Mouse (Mus musculus): ENCODE measurements around the gene Sphk2.

Gene Sphk2

DNA sequence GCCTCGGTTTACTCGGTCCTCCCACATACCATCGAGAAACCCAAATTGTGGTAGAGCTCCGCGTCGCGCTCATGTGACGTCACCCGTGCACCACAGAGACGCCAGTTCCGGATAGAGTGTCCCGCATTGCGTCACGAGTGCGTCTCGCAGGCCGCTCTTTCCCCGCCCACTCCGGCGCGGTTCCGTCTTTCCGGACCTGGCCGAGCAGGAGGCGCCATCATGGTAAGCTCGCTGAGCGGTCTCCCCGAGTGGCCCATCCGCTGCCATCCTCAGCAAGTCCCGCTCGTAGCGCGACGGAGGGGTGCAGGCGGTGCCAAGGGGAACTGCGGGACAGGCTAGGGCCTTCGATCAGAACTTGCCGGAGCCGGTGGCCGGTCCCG lies at the start of gene Sphk2:
TSS of gene Sphk2 (minus strand) at position 85 of the 380 bp plus-strand sequence.
- peak; percentile 99 for DNase-seq

DNA sequence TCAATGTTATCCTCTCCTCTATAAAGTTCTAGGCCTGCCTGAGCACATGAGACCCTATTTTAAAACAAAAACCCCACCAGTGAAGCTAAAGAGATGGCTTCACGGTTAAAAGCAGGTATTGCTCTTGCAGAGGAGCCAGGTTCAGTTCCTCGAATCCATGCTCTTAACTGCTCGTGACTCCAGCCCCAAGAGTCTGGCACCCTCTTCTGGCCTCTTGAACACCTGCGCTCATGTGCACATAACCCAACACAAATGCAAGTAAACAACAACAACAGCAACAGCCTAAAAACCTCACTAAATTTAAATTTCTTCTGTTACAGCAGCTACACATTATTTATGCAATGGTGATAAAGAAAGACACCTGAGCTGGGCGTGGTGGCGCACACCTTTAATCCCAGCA lies 49.7 kb upstream of the Sphk2 start:
- no peak for DNase-seq

DNA sequence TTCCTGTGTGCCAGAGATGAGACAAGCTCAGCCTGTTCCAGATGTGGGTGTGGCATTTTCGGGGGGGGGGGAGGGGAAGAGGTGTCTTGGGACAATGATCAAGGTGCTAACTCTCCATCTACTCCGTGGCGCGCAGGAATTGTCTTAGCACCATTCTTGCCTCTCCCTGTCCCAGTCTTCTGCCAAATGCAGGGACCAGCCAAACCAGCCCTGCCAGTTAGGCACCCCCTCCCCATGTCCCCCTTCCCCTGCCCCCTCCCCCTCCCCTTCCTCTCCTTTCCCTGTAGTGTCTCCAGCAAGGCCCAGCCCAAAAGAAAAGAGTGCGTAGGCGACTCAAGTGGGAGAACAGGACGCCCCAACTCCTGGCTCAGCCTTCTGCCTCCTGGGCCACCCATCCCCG lies 49.0 kb upstream of the Sphk2 start:
- DNase-seq, result no peak

DNA sequence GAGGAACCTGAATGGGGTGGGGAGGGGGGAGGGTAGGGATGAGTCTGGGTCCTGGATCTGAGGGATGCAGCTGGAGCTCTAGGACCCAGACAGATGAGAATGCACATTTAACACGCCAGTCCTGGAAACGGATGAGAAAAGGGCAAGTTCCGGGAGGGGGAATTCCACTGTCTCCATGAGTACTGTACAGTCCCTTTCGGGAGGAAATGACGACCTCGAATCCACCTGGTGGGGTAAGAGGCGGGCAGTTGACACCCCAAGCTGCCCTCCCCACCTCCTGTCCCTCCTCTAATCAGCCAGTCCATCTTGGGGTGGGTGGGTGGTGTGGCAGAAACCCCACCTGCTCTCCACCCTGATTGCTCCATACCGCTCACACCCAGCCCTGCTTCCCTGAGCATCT lies 48.2 kb upstream of the Sphk2 start:
- DNase-seq, result no peak

DNA sequence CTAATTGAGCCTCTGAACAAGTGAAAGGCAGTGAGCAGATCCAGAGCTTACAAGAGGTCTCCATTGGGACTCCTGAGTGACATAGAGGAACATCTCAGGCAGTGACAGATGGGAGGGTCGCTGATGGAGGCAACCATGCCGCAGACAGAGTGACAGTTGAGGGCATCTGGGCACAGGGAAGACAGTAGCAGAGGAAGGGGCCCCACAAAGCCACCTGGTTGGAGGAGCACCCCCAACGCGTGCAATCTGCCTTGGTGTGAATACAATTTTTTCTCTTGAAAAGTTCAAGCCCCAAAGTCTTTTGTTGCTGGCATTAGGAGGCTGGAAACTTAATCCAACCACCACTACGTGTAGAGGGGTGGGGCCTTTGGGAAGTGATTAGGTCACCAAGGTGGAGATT lies 42.3 kb upstream of the Sphk2 start:
- DNase-seq, result no peak

DNA sequence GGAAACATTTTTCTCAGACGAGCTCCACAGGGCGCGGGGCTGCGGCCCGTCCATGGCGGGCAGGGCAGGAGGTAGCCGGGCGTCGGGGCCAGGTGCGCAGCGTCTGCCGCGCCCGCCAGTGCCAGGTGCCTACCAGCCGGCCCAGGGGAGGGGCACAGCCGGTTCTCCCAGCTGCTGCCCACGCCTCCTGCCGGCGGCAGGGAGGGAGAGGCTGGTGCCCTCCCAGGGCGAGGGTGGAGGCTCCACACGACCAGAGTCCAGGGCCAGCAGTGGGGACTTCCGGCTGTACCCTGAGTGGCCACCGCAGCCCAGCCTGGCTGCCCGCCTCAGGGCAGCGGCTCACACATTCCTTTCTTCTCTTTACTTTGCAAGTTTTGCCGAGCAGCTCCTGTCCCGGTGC lies 41.6 kb upstream of the Sphk2 start:
- DNase-seq, result no peak

DNA sequence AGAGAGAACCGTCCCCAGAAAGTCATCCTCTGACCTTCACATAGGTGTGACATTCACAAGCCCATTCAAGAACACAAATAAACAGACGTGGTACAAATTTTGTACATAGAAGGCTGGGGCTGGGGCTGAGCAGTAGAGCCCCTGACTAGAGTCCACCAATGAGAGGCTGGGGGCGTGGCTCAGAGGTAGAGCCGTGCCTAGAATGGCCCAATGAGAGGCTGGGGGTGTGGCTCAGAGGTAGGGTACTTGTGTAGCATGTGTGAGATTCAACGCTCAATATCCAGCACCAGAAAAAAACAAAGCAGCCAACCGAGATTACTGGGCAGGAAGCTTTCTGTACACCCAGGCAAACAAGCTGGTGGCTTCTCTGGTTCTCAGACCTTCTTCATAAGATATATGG lies 37.9 kb upstream of the Sphk2 start:
- no peak for DNase-seq

DNA sequence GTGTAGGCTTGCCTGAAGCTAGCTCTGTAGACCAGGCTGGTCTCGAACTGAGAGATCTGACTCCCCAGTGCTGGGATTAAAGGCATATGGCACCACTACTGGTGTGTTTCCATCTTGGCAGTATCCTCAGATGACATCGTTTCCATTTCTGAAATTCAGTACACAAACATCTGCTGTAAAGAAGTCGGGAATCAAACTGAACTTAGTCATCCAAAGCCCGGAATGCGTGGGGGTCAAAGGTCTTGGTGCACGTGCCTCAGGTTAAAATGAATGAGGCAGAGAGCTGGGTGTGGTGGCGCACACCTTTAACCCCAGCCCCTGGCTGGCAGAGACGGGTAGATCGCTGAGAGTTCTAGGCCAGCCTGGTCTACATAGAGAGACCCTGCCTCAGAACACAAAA lies 32.4 kb upstream of the Sphk2 start:
- no peak for DNase-seq

DNA sequence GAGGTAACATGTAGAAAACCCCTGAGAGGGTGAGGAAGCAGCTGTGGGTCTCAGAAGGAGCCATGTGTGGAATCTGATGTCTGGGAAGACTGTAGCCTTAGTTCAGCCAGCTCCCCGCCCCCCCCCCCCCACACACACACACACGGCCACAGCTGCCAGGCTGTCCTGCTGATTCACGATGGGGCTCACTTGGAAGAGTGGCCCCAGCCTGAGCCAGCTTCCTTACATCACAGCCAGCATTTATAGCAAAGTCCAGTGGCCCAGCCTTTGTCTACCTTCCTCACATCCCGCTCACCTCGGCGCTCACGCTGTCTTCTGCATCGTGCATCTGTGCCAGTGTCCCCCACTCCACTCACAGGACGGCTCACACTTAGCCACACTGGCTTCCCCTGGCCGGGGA lies 31.6 kb upstream of the Sphk2 start:
- DNase-seq, result no peak

DNA sequence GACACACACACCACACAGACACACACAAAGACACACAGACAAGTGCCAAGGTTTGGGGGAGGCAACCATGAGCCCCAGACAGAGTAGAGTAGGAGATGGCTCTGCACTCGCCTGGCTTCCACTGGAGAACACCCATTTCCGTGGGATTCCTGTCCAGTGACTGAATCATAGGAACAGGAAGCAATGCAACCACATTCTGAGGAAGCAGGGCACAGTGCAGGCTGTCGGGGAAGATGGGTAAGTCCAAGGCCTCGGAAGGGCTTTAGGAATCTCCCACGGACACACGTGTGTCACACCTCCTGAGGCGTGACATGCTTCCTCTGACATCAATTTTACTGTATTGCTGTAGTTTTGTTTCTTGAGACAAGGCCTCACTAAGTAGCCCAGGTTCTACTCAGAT lies 30.3 kb upstream of the Sphk2 start:
- DNase-seq, result no peak

DNA sequence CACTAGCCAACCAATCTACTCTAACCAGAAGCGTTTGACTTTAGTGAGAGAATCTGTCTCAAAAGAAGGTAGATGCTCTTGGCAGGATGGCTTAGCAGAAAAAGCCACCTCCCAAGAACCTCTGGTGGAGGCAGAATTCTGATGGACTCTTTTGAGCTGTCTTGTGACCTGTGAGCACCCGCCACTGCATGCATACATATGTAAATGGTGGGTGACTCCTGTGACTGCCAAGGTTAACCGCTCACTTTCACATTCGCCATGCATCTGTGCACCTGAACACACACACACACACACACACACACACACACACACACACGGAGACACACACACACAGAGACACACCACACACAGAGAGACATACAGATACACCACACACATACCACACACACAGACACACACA lies 29.6 kb upstream of the Sphk2 start:
- no peak for DNase-seq

DNA sequence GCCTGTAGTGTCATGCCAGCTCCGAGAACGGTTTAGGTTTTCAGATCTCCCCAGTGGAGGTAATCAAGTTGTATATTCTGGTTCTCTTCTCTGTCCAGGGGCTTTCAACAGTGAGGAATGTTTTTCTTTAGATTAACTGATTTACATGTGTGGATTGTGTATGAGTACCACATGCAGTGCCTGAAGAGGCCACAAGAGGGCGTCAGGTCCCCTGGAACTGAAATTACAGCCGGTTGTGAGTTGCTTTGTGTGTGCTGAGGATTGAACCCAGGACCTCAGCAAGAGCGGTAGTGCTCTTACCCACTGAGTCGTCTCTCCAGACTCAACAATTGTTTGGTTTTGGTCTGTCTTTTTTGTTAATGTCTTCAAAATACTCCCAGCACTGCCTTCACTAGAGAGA lies 28.7 kb upstream of the Sphk2 start:
- DNase-seq, result no peak

DNA sequence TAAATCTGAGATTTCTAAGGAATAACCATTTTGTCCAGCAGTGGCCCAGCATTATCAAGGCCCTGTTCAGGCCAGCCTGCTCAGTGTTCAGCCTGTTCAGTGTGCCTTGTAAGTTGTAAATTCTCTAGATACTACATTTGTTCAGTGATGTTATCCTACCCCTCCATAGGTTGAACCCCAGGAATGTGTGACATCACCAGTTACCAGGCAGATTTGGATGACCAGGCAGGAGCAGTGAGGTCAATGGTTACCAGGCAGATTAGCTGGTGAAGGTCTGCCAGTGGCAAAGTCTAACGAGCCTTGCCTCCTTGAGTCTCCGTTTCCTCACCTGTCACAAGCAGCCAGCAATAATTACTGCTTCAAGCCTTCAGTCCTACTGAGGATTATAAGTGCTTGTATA lies 26.6 kb upstream of the Sphk2 start:
- DNase-seq, result peak; percentile 90

DNA sequence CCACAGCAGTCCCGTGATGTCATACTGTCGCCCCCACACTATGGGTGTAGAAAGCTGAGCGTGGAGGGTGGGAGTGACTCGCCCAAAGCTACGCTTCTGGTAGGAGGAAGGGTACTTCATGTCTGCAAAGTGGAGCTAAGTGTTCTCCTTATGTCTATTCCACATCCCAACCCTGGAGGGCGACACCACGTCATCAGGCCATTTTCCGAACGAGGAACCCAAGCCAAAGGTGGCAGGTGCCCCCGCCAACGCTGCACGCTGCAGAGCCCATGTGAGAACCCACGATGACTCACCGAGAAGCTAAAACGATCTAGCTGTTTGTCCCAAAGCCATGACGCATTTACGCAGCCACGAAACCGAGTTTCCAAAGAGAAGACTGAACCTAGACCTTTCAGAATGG lies 24.5 kb upstream of the Sphk2 start:
- DNase-seq, result peak; percentile 71

DNA sequence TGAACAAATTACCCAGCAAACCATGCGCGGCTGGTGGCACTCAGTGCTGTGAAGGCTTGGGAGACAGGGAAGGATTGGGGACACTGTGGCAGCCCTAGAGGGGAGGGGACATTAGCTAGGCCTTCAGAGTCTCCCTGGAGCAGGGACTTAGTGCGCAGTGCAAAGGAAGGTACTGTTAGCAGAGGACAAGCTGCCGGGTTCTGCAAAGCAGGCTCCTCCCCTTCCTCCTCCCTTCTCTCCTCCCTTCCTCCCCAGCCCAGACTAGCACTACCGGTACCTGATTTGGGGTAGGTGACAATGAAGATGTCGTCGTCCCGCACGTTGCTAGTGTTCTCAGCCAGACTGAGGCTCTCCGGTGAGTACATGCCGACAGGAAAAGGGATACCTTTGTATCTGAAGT lies 24.0 kb upstream of the Sphk2 start:
- no peak for DNase-seq

DNA sequence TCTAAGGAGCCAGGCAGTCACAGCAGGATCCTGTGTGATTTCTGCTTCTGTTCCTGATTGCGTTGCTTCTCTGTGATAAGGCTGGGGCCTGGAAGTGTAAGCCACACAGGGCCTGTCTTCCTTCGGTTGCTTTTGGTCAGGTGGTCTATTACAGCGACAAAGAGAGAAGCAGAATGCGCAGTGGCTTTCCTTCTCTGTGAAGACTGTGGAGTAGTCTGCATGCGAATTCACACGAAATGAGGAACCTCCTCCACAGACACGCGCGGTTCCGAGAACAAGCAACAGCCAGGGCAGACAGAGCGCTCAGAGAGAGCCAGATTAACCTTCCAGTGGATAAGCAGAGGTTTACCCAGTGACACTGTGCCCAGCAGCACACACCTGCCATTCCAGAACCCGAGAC lies 23.5 kb upstream of the Sphk2 start:
- DNase-seq, result no peak

DNA sequence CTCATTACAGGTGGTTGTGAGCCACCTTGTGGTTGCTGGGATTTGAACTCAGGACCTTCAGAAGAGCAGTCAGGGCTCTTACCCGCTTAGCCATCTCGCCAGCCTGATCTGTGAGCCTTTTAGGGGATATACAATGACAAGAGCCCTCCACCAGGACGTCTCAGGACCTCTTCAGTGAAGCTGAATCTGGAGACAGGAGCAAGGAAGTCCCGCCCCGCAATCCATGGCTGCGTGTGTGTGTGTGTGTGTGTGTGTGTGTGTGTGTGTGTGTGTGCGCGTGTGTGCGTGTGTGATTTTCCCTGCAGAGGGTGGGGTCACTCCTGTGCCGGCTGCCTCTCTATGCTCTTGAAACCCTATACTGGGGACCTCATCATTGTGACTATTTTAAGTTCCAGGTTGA lies 22.0 kb upstream of the Sphk2 start:
- no peak for DNase-seq

DNA sequence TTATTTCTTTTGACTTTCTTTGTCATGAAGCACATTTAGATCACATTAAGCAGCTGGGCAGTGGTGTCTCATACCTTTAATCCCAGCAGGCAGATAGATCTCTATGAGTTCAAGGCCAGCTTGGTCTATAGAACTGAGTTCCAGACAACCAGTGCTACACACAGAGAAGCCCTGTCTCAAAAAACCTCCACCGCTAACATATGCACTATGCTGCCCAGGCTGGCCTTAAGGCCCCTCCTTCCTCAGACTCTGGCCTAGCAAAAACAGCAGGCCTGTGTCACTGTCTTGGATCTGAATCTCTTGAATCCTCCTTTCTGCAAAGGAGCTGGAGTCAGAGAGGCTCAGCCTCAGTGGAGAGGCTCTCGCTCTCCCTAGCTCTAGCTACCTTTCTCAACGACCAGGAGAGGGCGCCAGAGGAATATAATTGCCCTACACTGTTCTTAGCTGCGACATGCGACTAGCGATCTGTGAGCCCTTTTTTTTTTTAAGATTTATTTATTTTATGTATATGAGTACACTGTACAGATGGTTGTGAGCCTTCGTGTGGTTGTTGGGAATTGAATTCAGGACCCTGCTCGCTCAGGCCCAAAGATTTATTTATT lies 21.5 kb upstream of the Sphk2 start:
- peak; percentile 87 for DNase-seq

DNA sequence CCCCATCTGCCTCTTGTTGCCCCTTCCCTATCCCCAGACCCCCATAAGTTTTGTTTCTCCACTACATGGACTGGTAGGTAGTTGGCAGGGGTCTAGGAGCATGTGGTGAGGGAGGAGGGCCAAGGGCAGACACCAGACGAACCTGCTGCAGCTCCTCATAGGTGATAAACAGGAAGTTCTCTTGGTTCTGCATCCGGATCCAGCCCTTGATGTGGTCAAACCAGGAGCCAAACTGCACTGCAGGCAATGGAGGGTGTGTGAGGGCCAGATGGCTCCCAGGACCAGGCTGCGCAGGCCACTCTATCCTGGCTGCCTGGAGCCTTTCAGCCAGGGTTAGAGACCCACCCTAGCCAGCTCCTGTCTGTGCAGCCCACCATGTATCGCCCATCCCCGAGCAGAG lies 15.7 kb upstream of the Sphk2 start:
- no peak for DNase-seq

DNA sequence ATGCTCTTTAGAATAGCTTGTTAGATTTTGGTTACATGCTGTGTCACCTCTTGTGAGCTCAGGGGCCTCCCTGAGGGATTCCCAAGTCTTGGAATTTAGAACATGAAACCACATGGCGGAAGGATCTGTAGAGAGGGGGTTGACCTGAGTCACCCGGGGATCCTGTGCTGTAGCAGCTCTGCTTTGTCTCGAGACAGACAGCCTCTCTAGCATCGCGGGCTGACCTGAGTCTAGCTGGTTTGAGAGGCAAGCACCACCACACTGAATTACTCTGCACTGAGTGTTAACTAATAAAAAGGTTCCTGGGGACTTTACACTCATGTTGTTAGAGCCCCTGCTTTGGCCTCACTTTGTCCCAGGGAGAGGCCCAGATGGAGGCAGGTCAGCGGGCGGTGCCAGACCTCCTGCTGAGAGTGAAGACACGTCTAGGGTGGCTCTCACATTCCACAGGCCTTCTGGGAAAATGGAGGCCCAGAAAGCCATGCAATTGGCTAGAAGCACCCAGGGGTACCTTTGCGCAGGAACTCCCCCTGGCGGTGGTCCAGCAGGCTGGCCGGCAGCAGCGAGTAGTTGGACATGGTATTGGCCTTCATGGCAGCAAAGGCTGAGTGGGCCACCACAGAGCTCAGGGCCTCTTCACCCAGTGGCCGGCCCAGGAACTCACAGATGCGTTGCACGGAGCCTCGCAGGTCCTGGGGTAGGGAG lies 13.1 kb upstream of the Sphk2 start:
- no peak for DNase-seq

DNA sequence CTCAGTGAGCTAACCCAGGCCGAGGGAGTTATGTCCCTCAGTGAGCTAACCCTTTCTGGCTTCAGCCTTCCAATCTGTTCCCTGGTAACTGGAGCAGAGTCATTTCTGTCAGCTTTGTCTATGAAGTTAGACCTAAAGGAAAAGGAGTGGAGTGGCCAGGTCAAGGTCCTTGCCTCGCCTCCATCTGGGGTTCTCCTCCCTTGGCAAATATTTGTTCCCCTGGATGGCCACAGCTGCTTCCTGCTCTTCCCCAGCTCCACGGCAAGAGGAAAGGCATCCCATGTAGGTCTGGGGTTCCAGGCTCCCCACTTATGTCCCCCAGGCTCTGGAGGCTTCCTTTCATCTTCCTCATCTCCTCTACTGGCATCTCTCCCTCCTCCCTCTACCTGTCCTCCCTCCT lies 9.8 kb upstream of the Sphk2 start:
- no peak for DNase-seq

DNA sequence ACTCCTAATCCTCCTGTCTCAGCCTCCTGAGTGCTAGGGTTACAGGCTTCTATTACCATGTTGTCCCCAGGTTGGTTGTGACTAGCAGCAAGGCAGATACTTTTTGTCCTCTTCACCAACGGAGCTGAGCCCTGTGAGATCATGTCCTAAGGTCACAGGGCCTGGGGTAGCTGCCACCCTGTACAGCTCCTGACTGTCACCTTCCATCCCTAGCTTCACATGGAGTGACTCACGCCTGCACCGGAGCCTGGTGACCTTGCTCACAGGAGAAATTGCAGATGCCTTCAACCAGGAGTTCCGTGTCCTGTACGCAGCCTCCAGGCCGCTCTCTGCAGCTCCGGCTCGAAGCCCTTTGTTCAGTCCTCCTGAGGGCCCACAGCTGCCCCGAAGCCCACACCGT lies 8.6 kb upstream of the Sphk2 start:
- DNase-seq, result no peak

DNA sequence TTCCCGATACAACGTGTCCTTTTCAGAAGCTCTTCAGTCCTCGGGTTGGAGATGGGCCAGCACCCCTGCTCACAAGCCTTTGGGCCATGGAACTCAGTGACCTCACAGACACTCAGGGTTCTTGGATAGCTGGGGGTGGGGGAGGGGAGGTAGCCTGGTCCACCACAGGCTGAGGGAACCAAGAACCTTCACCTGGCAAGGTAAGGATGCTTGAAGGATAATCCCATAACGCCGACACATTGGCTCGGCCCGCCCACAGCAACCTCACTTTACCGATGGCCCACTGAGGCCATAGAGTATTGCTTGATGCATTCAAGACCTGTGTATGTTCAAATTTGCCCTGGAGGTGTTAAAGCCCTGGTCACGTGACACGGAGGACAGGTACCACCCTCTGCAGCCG lies 7.9 kb upstream of the Sphk2 start, which contains the start of gene Spaca4:
TSS of gene Spaca4 (minus strand) at position 101 of the 400 bp plus-strand sequence.
- no peak for DNase-seq

DNA sequence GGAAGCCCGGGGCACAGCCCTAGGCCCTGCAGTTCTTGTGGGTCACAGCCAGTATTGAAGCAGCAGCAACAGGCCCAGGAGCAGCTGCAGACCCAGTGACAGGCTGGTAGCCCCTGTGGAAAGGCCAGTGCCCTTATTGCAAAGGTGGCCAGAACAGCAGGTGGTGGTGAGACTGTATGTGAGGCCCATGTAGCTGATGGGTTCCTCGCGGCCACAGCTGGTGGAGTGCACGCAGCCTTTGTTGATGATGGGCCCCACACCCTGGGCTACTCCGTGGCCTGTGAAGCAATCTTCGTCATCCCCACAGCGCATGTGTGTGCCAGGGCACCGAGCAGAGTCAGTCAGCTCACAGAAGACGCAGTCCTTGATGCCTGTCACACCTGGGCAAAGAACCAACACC lies 7.3 kb upstream of the Sphk2 start:
- DNase-seq, result no peak

DNA sequence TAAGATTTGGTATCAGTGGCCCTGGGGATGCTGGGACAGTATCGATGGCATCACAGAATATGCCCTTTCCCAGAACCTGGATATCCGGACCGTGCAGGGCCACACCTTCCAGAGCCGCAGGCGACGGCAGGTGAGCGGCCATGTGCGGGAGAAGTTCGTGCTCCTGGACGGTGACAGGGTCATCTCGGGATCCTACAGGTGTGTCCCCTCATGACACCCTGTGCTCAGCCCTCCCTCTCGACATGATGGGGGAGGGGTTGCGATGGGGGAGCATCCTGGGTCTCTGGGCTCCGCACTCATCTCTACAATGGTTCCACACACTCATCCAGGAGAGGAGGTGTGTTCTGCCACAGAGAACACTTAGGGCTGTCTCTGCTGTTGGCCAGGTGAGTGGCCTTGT lies 6.0 kb upstream of the Sphk2 start:
- no peak for DNase-seq
